Mouse (Mus musculus): ENCODE data around the gene Abtb2.

DNA sequence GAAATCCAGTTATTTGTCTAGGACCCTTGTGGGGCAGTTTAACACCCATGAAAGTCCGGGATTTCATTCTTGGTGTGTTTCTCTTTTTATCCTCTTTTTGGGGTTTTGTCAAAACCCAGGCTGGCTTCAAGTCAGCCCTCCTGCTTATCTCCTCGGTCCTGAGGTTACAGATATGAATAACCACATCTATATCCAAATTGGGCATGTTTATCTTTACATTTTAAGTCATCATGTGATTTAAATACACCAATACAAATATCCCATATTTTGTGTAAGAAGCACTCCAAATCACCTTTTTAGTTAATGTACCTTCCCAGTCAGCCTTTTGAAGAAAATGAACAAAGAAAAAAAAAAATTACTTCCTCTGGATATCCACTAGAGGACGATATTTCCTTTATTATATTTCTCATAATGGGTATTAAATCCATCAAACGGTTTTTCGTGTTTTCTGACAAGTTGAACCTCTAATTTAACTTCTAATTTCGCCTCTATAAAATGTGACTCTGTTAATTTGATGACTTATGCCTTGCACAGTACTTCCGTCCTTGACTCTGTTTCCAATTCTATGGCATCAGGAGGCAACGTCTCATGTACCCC lies 1.6 kb upstream of the Abtb2 start:
- TF ChIP-seq CTCF (IDR thresholded peaks at IDR 0.05; ENCODE audit: low read depth, low read length), result peak; percentile 39; the same call in 1 of the 2 replicates
- no peak for TF ChIP-seq POLR2AphosphoS5 (IDR thresholded peaks at IDR 0.05; ENCODE audit: insufficient replicate concordance, low read depth, low read length)
- no peak for TF ChIP-seq GATA1 (IDR thresholded peaks at IDR 0.05; ENCODE audit: borderline replicate concordance, low read length)
- no peak for TF ChIP-seq TAL1 (conservative IDR thresholded peaks at IDR 0.05; ENCODE audit: low read depth, low read length)
